Mouse (Mus musculus) lung, adult 2 months (tissue): ENCODE measurements at regions not wholly inside any gene's neighbourhood (a gene's known extent, or its start where the extent isn't known, plus 50 kb on each side); places are given as distances from the start of the nearest gene placed in this dataset.

Source experiments
- CTCF ChIP-seq: fragments of 200-500 bp; IDR thresholded peaks from 2 replicates; pipeline ENCODE4 v1.5.1; 2011; ENCODE audit warnings: mild to moderate bottlenecking, low read length, control low read depth; ENCODE audit not compliant: insufficient read depth
- POLR2A ChIP-seq: fragments of 200-500 bp; IDR thresholded peaks from 2 replicates; pipeline ENCODE4 v1.6.1; 2011; ENCODE audit warnings: low read depth, mild to moderate bottlenecking, control low read depth, low read length, borderline replicate concordance; ENCODE audit errors: extremely low read depth

- TF ChIP-seq CTCF, result no peak
- TF ChIP-seq POLR2A, result no peak
Measured at GRCm38 (mm10) chr12:35602589-35602988, 67.8 kb upstream of the Ahr start.
